Mouse (Mus musculus) kidney, postnatal 10 days (tissue): Measurements from ENCODE around the gene Pcyt1a.
"Not testable (repeated sequence)": the region's sequence is repeated elsewhere in the genome, so short reads cannot be mapped to it uniquely, and the experiment has no call there.

Source experiments
- DNase-seq: peaks from one replicate; pipeline ENCODE4 v3.0.0; 2021; ENCODE audit warnings: mixed read lengths

The Pcyt1a gene

GRCm38 (mm10) chr16:32434691-32435090 is 4.0 kb downstream of the Pcyt1a start:
- DNase-seq = no peak

DNA sequence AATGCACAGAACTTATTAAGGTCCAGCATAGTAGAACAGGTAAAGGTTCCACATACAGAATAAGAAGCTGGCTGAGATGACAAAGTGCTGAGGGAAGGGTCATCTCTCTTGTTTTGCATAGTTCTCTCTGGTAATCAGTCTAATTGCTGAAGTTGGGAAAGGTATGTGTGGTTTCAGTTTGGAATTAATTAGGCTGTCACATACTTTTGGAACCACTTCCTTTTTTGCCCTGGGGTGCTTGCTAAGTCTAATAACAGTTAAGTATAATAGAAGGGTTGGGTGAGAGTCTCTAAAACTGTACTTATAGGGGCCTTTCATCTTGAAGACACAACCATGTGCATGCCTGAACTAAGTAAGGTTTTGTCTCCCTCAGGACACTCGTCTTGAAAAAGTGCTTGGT is 5.9 kb downstream of the Pcyt1a start:
- no peak for DNase-seq

DNA sequence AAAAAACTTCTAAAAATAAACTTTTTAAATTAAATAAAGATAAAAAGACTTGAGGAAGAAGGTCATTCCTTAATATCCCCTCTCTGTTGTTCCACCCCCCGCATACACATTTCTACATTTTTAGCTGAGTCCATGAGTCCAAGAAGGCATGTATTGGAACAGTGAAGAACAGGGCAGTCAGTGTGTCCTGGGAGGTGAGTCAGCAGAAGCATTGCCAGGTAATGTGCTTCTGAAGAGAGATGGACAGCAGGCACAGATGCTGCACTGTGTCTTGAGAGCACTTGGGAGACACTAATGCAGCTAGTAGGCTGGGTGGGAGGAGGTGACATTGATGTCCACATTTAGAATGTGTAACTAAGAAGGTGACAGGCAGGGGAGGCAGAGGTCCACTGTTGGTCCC is 6.5 kb downstream of the Pcyt1a start:
- DNase-seq = no peak

- DNase-seq = no peak
Measured at GRCm38 (mm10) chr16:32441432-32441831, 10.7 kb downstream of the Pcyt1a start.

DNA sequence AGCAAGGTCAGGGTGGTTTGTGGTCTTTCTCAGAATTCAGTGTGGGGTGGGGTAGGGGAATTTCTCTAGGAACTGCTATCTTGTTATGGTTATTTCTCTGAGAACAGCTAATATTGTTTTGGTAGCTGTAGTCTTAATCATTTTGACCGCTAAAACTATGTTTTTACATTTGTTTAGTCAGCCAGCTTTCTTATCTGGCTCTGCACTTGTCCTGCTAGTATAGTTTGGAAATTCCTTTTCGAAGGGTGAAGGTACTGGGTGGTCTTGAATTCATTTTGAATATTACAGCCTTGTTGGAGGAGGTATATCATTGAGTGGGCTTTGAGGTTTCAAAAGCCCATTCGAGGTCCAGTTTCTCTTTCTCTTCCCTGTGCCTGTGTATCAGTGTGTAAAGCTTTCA is 13.9 kb downstream of the Pcyt1a start:
- not testable (repeated sequence) for DNase-seq

- no peak for DNase-seq
Measured at GRCm38 (mm10) chr16:32445558-32445957, 14.8 kb downstream of the Pcyt1a start.

- DNase-seq = no peak
Measured at GRCm38 (mm10) chr16:32446563-32447138, 15.9 kb downstream of the Pcyt1a start.

- no peak for DNase-seq
Measured at GRCm38 (mm10) chr16:32449665-32450064, 18.9 kb downstream of the Pcyt1a start.

DNA sequence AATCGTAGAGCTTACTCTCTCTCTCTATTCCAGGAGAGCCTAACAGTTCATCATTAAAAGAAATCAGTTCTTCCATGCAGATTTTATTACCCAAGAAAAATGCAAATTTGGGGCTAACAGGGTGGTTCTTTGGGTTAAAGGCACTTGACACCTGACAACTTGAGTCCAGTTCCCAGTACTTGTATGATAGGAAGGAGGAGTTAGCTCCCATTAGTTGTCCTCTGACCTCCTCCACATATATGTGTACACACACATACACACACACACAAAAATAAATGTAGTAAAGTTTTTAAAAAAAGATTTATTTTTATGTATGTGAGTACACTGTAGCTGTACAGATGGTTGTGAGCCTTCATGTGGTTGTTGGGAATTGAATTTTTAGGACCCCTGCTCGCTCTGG is 19.4 kb downstream of the Pcyt1a start:
- no peak for DNase-seq

- no peak for DNase-seq
Measured at GRCm38 (mm10) chr16:32453102-32453501, 22.4 kb downstream of the Pcyt1a start.

DNA sequence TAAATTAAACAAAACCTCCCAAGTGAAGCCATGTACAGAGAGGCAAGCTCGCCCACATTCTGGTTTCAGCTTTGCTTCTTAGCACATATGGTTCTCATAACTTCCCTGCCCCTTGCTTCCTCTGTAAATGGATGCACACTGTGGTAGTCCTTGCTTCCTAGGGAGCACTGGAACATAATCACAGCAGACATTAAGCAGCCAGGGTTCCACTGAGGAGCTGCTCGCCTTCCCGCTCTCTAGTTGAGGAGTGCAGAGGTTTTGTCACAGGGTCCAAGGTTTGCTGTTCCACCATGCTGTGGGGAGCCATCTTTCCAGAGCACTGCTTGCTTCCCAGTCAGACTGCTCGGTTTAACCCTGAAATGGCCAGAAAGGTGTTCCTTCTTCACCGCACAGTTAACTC is 23.9 kb downstream of the Pcyt1a start:
- DNase-seq = no peak

GRCm38 (mm10) chr16:32456086-32456485 is 25.4 kb downstream of the Pcyt1a start:
- DNase-seq = no peak

- no peak for DNase-seq
Measured at GRCm38 (mm10) chr16:32456761-32457160, 26.0 kb downstream of the Pcyt1a start.

- peak; percentile 69 for DNase-seq
Measured at GRCm38 (mm10) chr16:32457589-32458386, 27.1 kb downstream of the Pcyt1a start.

- no peak for DNase-seq
Measured at GRCm38 (mm10) chr16:32460518-32460917, 29.8 kb downstream of the Pcyt1a start.

- DNase-seq = no peak
Measured at GRCm38 (mm10) chr16:32461713-32462112, 31.0 kb downstream of the Pcyt1a start.

GRCm38 (mm10) chr16:32462950-32463349 is 32.2 kb downstream of the Pcyt1a start:
- DNase-seq = no peak

GRCm38 (mm10) chr16:32463426-32463825 is 32.7 kb downstream of the Pcyt1a start:
- DNase-seq = no peak

DNA sequence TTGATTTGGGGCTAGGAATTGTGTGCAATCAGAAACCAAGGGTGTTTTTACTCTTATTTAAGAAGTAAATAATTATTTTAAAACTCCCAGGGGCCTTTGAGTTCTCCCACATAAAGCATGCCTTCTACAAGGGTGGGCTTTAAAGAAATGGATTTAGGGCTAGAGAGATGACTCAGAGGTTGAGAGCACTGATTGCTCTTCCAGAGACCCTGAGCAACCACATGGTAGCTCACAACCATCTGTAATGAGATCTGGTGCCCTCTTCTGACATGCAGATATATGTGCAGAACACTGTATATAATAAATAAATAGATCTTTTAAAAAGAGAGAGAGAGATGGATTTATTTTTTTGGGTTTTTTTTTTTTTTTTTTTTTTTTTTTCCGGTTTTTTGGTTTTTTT is 34.2 kb downstream of the Pcyt1a start:
- DNase-seq = no peak

DNA sequence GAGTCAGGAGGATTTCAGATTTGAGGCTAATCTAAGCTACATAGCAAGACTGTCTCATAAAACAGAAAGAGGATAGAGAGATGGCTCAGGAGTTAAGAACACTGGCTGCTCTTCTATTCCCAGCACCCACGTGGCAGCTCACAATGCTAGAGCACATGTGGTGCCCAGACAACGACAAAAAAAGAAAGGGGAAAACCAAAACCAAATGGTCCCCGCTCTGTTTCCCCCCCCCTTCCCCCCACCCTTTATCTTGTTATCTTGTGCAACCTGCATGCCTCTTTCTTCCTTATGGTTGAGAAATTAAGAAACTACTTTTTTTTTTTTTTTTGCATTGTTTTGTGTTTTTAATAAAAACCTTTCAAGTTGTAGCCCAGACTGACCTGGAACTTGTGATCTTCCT is 37.8 kb downstream of the Pcyt1a start:
- DNase-seq = no peak

DNA sequence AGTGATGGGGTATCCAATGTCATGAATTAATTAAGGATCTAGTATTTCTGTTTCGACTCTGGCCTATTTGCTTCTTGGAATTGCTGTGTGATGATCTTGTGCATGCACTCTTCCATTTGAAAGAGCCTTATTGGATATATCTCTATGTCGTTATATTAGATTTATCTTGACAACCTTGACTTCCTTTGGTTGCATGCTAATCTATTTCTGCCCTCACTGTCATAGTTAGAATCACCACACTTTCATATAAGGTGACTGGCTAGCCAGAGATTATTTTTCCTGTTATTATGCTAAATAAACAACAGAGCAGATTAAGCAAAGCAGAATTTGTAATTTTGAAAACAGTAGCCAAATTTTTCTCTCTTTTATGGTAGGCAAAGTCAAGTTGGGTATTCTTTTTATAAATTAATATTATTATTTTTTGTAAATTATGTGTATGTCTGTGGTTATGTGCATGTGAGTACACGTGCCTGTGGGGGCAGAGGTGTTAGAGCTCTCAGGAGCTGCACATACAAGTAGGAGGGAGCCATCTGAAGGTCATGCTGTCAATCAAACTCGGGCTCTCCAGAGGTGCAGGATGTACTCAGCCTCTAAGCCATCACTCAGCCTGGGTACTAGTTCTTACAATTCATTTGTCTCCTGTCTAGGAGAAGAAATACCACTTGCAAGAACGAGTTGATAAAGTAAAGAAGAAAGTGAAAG is 38.8 kb downstream of the Pcyt1a start:
- no peak for DNase-seq

DNA sequence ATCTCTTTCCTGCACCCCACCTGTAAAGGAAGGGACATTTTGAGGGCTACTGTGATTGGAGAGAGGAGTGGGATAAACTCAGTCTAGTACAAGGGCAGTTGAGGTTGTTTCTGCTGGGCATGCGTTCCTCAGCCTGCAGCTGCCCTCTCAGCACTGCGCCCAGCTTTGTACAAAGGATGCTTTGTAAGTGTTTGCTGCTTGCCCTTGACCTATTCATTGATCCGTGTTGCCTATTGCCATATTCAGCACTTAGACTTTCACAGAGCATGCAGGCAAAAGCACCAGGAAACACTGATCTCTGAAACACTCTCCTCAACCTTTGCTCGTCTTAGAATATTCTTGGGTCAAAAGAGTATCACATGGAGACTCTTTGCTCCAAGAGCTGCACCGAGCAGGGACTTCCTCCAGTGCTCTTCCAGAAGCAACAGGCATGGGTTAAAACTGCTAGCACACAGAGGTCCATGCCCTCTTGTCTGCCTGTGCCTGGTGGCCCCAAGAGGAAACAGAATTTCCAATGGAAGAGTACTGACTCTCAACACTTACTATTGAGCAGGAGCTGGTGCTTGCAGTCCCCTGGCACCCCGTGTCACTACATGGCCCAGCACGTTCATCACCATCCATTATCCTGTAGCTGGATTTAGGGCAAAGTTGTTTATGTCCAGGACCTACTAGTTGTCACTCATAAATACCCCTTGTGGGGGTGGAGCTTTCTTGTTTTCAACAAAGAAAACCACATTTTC is 41.7 kb downstream of the Pcyt1a start:
- DNase-seq = no peak

GRCm38 (mm10) chr16:32477315-32477714 is 46.6 kb downstream of the Pcyt1a start:
- DNase-seq = no peak
